Mouse (Mus musculus) activated CD4-positive, CD25-positive, alpha-beta regulatory T cell, adult 4 months (primary cell): ENCODE measurements around the gene Epor. TPM values are rescaled to one million over a fixed set of nuclear protein-coding genes. Genes with fewer than 3 reads are reported as not detected.

ENCODE experiments used
- ATAC-seq: one replicate; pipeline ENCODE4 v1.8.0; 2017
- polyA plus RNA-seq, 2 experiments: library from polyadenylated mRNA; unstranded; fragments of 100-300 nt; shearing (Covaris generic); gene quantifications; one replicate each; pipeline ENCODE4 v1.2.1; 2017

Gene Epor
- polyA plus RNA-seq, result under 1 TPM in 1 of 2 experiments, not detected in 1; 0.36 TPM

DNA sequence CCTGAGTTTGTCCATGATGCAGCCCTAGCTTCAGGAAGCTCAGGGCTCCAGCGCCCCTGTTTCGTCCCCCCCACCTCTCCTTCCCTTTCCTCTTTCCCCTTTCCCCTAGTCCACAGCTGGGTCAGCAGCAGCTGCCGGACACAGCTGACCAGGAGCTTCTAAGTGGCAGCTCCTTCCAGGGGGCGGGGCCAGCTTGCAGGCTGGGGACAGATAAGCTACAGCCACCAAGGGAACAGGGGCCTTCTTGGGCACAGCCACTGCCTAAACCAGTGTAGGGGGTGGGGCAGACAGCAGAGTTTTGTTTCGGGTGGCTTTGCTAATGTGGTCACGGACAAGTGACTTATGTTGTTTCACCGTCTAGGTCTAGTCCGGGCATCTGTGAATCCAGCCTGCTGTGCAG, at the start of gene Epor:
Gene Epor, minus strand, starts transcription at position 90 of the 400 bp plus-strand sequence.
- ATAC-seq, result no peak

DNA sequence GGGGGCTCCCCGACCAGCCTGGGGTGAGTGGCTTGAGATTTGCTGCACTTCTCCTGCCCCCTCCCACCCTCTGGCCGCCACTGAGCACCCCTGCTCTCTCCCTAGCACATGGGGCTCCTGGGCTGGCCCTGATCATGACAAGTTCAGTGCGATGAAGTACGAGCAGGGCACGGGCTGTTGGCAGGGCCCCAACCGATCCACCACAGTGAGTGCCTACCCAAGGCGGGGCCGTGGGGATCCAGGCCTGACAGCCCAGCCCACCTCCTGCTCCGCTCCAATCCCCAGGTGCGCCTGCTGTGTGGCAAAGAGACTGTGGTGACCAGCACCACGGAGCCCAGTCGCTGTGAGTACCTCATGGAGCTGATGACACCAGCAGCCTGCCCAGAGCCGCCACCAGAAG, 49.4 kb upstream of the Epor start:
- no peak for ATAC-seq

DNA sequence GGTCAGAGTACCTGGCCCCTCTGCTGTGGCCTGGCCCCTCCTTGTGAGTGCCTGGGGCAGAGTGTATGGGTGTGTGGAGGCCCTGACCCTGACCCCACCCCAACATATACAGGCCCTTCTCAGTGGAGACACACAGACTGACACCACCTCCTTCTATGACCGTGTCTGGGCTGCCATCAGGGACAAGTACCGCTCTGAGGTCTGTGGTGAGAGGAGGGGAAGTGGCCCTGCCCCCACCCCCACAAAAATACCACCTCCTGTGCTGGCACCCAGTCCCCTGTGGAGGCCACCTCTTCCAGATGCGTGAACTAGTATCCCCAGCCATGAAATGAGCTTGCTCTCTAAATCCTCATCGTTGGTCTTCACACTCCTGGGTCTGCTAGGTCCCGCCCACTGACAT, 47.7 kb upstream of the Epor start:
- peak; percentile 19 for ATAC-seq

DNA sequence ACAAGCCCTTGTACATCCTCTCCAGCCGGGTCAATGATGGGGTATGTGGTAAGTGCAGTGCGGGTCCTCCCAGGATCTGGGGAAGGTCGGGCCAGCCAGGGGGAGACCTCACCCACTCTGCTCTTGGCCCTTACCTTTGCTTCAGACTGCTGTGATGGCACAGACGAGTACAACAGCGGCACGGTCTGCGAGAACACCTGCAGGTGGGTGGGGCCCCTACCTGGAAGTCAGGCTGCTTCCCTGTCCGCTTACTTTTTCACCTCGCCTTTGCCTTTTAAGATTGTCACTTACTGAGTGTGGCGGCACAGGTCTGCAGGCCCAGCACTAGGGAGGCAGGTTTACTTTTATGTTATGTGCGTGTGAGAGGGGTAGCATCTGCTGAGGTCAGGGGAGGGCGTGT, 41.2 kb upstream of the Epor start:
- no peak for ATAC-seq

DNA sequence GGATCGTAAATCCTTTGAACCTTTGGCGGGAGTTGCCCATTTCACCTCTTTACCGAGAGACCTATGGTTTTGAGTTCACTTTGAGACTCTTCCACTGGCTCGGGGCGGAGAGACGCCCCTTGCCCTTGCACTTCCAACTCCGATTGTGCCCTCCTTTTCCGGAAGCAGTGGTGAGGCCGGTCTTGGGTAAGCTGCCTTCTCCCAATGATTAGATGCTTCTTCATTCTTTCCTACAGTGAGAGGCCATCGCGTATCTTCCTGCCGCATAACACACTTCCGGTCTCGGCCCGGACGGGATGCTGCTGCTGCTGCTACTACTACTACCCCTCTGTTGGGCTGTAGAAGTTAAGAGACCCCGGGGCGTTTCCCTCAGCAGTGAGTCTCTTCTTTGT, 39.9 kb upstream of the Epor start:
- ATAC-seq, result peak; percentile 11

DNA sequence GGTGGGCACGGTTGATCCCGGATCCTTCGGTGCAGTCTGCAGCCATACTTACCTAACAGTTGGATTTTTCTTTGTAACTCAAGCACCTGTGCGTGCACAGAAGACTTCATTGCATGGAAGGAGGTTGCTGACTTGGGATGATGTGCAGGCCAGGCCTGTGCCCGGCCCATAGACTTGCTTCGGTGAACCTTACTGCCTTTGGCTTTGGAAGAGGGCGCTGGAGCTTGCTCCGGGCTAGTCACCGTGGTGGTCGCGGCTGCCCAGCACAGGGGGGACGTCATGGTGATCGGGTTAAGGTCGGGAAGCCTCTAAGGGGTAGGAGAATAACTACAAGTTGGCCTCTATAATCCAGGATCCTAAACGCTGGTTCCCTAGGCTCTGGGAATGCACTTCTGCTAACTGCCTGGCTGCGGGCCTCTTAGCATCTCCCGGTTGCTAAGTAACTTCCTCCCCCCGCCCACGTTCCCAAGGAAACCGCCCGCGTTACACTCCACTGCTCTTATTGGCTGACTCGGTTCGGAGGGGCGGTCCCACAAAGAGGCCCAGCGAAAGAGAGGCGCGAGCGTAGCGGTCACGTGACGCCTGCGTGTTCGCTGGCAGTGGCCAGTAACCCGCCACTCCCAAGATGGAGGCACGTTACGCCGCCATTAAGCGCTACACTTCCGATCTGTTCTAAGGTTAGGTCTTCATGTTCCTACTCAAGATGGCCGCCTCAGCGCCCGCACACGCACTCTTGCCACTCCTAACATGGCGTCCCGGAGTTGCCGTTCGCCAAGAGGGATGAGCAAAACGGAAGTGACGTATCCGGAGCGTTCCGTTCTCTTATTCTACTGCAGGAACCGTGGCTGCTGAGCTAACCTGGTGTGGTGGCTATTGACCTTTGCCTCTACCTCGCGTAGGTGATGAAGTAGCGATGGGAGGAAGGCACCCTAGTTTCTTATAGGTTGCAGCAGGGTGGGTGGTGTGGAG, 39.2 kb upstream of the Epor start, which contains the start of the genes Ccdc151 and Prkcsh:
Gene Ccdc151, minus strand, starts transcription at position 441 of the 969 bp plus-strand sequence.
Gene Prkcsh, plus strand, starts transcription at position 613 of the 969 bp plus-strand sequence.
- ATAC-seq, result peak; percentile 93

DNA sequence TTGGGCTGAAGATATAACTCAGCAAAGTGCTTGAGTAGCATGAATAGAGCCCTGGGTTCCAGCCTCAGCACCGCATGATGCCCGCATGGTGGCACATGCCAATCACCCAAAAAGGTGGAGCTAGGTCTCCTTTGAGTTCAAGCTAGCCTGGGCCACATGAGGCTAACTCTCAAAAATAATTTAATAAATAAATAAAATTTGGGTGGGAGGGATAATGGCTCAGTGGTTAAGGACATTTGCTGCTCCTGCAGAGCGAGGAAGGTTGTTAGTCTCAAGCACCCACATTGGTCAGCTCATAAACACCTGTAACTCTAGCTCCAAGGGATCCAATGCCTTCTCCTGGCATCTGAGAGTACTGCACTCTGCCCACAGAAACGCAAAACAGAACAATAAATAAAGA, 38.3 kb upstream of the Epor start:
- ATAC-seq, result no peak

DNA sequence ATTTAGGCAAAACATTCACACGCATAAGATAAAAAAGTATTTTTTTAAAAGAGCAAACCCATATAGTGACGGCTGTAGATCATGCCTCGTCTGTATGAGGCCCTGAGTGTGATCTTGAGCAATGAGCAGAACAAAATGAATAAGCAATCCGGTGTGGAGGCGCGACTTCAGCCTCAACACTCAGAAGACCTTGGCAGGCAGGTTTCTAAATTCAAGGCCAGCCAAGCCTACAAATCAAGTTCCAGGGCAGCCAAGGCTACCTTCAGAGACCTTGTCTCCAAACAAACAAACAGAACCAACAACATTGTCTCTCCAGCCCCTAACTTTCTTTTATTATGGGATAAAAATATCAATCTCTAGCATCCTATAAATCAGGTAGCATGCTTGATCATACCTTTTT, 37.0 kb upstream of the Epor start:
- no peak for ATAC-seq

DNA sequence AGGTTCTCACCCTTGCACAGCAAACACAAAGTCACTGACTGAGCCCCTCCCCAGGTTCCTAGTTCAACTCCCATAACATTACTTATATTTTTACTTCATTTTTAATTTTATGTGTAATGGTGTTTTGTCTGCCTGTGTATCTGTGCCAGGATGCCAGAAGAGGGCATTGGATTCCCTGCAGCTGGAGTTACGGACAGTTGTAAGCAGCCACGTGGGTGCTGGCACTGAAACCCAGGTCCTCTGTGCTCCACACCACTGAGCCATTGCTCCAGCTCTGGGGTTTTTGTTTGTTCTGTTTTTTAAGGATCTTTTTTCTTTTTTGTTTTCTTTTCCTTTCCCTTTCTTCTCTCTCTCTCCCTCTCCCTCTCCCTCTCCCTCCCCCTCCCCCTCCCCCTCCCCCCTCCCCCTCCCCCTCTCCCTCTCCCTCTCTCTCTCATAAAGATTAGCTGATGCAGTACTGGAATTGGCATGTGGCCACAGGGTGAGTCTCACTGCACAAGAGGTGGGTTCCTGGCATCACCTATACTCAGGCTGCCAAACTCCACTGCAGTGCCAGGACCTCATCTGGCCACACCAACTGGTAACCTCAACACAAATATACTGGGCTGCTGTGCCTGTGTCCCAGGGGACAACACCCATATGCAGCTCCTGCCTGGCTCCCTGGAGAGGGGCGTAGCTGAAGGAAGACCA, 33.0 kb upstream of the Epor start:
- ATAC-seq, result no peak

DNA sequence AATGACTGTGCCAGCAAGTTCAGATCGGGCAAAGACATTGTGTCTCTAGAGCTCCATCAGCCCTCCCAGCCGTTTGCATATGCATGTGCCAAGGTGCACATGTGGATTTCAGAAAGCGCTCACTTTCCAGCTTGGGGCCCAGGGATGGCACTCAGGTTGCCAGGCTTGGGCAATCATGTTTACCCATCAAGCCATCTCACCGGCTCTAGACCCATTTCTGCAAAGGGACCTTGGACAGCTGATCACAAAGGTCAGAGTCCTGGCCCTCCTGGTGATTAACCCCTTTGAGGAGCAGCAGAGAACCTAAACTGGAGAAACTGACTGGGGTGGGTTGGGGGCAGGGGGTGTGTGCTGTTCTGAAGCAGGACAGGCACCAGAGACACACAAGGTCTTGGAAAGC, 28.9 kb upstream of the Epor start:
- no peak for ATAC-seq

DNA sequence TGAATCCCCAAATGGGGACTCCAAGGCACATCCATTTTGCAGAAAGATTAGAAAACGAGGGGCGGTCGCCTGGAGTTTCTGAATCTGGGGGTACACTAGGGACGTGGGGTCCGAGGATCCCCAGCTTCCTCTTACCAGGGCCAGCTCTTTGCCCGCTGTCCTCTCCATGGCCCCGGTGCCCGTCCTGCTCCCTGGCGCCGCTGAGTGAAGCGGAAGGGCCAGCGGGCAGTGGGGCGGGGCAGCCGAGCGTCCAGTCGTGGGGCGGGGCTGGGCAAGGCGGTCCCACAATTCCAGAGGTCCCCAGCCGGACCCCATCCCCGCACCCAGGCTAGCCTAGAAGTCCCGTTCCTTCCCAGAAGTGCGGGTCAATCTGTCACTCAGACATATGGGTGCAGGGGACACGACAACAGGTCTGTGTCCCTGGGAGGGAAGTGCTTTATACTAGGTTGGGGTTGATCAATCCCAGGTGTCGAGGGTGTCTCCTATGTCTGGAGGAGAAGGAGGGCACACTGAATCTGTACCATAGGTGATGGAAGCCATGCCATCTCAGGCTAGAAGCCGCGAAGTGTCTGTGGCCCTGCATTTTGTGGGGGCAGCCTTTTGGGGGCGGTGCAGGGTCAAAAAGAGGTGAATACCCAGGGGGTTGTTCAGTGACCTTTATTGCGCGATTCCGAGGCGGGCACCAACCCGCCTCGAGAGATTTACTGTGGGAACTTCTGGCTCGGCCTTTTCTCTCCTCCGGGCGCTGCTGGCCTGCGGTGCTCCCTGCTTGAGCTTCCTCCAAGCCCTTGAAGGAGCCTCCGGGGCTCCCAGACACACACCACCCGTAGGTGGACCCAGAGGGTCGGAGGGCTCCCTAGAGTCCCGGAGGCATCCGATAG, 26.2 kb upstream of the Epor start, which contains the start of gene Rgl3:
Gene Rgl3, minus strand, starts transcription at position 217 of the 881 bp plus-strand sequence.
- ATAC-seq, result no peak

DNA sequence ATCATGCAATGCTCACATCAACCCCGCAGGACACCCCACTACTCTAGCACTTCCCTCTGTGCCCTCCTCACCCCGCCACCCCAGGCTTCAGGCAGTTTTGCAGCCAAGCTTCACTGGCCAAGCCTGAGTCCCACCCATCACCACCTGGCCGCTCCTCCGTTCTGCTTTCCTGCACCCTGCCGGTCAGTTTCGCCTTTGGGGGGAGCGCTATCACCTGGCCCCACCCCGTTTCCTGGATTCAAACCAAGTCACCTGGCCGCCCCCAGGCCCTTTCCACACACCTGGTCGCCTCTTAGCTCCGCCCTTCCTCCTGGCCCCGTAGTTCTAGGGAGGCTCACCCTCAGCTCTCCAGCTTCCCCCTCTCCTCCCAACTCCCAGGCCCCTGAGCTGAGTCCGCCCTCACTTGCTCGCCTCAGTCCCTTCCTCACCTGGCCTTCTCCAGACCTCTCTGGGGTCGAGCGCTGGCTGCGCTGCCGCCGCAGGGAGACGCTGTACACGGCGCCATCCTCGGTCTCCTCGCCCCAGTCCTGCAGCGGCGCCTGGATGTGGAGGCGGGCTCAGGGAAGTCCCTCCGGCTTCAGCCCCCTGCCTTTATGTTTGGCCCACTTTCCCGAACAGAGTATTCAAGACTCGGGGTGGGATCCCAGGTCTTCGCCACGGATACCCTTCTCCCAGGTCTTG, 25.3 kb upstream of the Epor start:
- no peak for ATAC-seq

DNA sequence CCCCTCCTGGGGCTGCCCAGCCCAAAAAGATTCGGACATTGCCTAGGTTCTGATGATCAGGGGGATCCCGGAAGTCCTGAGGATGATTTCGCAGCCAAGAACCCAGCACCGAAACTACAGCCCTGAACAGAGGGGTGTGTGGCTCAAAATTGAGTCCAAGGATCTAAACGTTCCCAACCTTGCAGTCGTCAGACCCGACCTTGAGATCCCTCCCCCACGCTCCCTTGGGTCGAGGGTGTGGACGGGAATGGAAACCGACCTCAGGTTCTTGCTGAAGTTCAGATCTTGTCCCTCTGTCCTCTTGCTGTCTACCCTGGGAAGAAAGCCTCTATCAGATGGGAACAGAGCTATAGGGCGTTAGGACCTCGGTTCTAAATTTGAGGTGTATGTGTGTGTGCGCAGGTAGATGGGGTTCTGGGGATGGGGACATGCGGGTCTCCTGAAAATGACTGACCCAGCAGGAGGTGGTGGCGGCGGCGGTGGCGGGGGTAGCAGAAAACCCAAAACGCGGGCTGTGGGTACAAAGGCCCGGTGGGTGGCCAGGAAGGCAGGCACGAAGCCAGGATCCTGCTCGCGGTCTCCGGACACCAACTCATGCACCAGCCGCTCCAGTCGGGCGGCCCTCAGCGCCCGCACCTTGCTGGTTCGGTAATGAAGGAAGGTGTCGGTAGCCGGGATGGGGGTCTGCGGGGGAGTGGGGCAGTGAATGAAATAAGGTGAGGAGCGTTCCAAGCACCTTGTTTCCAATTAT, 24.5 kb upstream of the Epor start:
- no peak for ATAC-seq

DNA sequence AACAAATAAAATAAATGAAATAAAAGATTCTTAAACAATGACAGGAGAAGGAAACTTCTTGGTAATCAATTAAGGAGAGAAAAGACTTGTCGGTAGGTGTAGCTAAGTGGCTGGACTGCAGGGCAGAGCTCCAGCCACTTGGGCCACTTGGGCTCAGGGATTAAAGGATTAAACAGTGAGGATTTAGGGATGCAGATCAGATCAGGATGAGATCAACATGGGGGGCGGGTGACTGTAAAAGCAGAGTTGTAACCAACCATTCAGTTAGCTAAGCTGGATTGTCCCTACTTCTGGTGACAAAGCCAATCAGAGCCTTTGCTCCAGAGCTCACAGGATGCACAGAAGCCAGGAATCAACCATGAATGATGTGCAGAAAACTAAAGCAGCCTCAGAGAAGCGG, 20.6 kb upstream of the Epor start:
- no peak for ATAC-seq

DNA sequence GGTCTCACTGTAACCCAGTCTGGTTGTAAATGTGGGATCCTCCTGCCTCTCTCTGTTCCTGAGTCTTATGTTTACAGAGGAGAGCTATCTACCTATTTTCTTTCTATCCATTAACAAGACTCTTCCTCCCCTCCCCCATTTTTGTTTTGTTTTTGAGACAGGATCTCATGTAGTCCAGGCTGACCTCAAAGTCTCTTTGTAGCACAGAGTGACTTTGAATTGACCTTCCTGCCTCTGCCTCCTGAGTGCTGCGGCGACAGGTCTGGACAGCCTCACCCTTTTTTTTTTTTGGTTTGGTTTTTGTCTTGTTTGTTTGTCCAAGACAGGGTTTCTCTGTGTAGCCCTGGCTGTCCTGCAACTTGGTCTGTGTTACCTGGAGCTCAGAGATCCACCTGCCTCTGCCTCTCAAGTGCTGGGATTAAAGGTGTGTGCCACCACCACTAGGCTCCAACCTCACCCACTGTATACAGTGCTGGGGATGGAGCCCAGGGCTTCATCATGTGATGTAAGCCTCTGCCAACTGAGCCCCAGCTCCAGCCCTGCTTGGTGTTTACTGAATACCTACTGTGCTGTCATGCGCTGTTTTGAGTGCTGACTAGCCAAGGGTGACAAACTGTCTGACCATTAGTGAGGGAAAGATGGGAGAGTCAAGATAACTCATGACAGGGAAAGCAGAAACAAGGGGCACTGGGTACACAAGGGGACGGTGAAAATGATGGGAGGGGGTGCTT, 15.3 kb upstream of the Epor start:
- no peak for ATAC-seq

DNA sequence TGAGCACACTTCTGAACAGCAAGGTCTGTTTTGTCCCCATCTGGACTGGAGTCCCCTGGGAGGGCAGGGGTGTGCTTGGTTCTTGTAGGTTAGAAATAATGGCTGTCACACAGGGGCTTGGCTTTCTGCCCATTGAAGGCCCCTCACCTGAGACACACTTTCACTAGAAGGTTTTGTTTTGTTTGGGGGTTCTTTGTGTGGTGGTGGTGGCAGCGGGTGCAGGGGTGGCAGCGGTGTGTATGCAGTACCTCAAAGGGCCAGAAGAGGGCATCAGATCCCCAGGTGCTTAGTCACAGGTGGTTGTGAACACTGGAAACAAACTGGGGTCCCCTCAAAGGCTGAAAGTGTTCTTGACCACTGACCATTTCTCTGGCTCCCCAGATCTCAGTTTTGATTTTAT, 14.7 kb upstream of the Epor start:
- ATAC-seq, result no peak

DNA sequence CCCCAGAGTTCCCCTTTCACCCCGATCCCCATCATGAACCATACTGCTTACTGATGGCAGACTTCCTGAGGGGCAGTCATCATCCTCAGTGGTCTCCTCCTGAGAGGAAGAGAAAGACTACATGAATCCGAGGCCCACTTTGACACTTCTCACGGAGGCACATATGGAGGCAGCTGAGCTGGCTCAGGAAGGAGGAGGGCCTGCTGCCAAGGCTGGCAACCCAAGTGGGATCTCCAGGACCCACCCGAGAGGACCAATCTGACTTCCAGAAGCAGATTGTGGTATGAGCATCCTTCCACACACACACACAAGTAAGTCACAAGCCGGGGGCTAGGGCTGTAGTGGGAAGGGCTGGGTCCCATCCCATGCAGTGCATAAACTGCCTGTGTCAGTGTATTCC, 14.0 kb upstream of the Epor start:
- no peak for ATAC-seq

DNA sequence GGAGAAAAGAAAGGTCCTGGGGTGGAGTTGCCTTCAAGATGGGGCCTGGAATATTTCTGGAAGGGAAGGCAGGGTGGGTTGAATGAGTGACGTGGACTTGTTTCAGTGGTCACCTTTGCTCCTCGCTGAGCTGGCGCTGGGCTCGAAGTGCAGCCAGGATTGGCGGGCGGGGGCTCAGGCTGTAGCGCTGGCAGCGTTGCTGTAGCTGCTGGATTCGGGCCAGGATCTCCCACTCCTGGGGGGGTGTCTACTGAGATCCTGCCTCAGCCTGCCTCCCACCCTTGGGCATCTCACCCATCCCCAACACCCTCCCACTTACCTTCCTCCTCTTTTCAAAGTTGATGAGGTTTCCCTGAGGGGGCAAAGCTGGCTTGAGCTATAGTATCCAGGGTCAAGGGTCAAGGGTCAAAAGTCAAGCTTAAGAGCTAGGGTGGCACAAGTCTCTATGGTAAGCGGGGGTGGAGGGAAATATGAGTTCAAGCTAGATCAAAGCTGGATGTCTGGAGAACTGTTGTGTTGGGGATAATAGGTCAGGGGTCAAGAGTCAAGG, 13.4 kb upstream of the Epor start:
- ATAC-seq, result no peak

DNA sequence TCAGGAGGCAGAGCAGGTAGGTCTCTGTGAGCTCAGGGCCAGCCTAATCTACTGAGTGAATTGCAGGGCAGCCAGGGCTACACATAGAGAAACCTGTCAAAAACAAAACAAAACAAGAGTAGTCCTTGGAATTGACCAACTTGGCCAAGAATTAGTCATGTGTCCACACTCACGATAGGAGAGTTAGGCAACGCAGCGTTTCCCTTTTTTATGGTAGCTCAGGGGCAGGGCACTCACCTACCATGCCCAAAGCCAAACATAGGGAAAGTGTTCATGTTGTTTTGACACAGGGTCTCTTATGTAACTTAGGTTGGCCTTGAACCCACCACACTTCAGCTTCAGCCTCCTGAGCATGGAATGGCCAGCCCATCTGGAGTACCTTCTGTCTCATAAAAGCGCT, 6.0 kb upstream of the Epor start:
- no peak for ATAC-seq

DNA sequence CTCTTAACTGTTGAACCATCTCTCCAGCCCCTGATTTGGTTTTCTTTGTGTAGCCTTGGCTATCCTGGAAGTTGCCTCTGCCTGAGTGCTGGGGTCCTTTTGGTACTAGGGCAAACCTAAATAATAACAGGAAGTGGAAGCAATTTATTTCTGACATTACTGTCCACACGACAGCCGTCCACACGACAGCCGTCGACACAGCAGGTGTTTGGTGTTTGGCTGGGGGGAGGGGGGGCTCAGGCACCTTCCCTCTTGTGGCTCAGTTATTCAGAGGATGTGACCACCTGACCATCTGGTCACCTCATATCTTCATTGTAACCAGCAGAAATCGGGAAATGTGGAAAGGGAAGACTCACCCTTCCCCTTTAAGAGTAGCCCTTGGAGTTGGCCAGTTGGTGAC, 5.6 kb upstream of the Epor start:
- ATAC-seq, result no peak
